Comparison of ENCODE assay signal across 21 mouse cellular contexts in the genomic region with DNA sequence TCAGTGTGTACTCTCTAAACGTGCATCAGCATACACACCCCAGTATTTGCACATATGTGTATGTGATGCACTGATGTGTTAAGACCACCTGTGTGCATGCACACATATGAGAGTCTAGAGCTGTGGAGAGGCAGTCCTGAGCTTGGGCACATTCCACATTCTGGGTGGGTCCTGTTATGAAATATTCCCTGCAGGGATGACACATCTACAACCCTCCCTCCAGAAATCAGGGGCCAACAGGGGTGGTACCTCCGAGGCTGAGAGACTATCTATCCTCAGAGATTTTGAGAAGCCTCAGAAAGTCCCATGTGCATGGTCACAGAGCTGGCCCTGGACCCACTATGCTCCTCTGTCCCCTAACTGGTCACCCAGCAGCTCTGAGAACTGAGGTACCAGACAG. TPM values are rescaled to one million over a fixed set of nuclear protein-coding genes. Genes with fewer than 3 reads are reported as not detected.
"Had no signal": no experiment of that assay in that cellular context is flagged by ENCODE, and none has a peak within 500 bp of the region (broad histone marks: within the 10 kb centered on the region; RNA-seq: fewer than 3 reads in every experiment).

No protein-coding gene starts in this region.

- H3K9ac ChIP-seq: lung, embryonic 14.5 days; midbrain, embryonic 12.5 days; neural tube, embryonic 13.5 days; neural tube, embryonic 15.5 days had no signal

- ATAC-seq: midbrain, embryonic 16.5 days had no signal

- H3K4me3 ChIP-seq: midbrain, embryonic 10.5 days; midbrain, embryonic 12.5 days; myocyte; neural tube, embryonic 13.5 days; neural tube, embryonic 15.5 days had no signal

- DNase-seq: lung, adult 18-20 months; lung, embryonic 14.5 days; lung, postnatal 10 days; lung, postnatal 4 days; midbrain, embryonic 14.5 days; retina, postnatal 1 day; right cerebral cortex, adult 18-20 months; right cerebral cortex, postnatal 25 days; right cerebral cortex, postnatal 4 days; spleen, adult 18-20 months; thymus, adult 18-20 months; thymus, postnatal 25 days; thymus, postnatal 4 days had no signal

- H3K4me2 ChIP-seq: lung, embryonic 14.5 days; midbrain, embryonic 12.5 days; neural tube, embryonic 13.5 days; neural tube, embryonic 15.5 days had no signal

- H3K27ac ChIP-seq: midbrain, embryonic 10.5 days; midbrain, embryonic 12.5 days; neural tube, embryonic 13.5 days; neural tube, embryonic 15.5 days had no signal

- H3K36me3 ChIP-seq: midbrain, embryonic 10.5 days; midbrain, embryonic 12.5 days; neural tube, embryonic 13.5 days; neural tube, embryonic 15.5 days had no signal

- H3K9me3 ChIP-seq: midbrain, embryonic 10.5 days; midbrain, embryonic 12.5 days; neural tube, embryonic 13.5 days; neural tube, embryonic 15.5 days had no signal

RNA-seq across cellular contexts. Expression of a gene that starts 4.4 kb away (rescaled TPM):
- total RNA-seq: megakaryocyte, adult 5-6 weeks; megakaryocyte-erythroid progenitor cell, adult 5-6 weeks had no signal

RNA-seq across cellular contexts. Expression of a gene that starts 58.5 kb away (rescaled TPM):
- total RNA-seq: megakaryocyte, adult 5-6 weeks; megakaryocyte-erythroid progenitor cell, adult 5-6 weeks had no signal
